Mouse (Mus musculus) small intestine, adult 2 months (tissue): Measurements from ENCODE around the gene Ghsr. TPM values are rescaled to one million over a fixed set of nuclear protein-coding genes. Genes with fewer than 3 reads are reported as not detected.

Source experiments
- H3K27ac ChIP-seq: fragments of 200-500 bp; 2 replicates; pipeline ENCODE4 v1.5.1; 2012; ENCODE audit warnings: low read depth, low read length, control low read depth, inconsistent platforms; ENCODE audit not compliant: insufficient read depth
- H3K27me3 ChIP-seq: fragments of 200-500 bp; 2 replicates; pipeline ENCODE4 v1.6.1; 2012; ENCODE audit warnings: mild to moderate bottlenecking, moderate library complexity, low read length, inconsistent platforms; ENCODE audit not compliant: control insufficient read depth, insufficient read depth
- H3K36me3 ChIP-seq: fragments of 200-500 bp; 2 replicates; pipeline ENCODE4 v1.6.1; 2012; ENCODE audit warnings: mild to moderate bottlenecking, low read length, control low read depth, inconsistent platforms; ENCODE audit not compliant: control insufficient read depth, insufficient read depth
- H3K4me1 ChIP-seq: fragments of 200-500 bp; 2 replicates; pipeline ENCODE4 v1.6.1; 2012; ENCODE audit warnings: low read length, inconsistent platforms, mixed read lengths; ENCODE audit not compliant: control insufficient read depth, insufficient read depth, insufficient read length
- H3K4me3 ChIP-seq: fragments of 200-500 bp; 2 replicates; pipeline ENCODE4 v1.5.1; 2012; ENCODE audit warnings: low read depth, mild to moderate bottlenecking, control low read depth, inconsistent platforms, low read length, moderate library complexity
- CTCF ChIP-seq: fragments of 200-500 bp; IDR thresholded peaks from 2 replicates; pipeline ENCODE4 v1.5.1; 2012; ENCODE audit warnings: low read depth, mild to moderate bottlenecking, control low read depth, inconsistent platforms, low read length, moderate library complexity, mixed read lengths; ENCODE audit not compliant: insufficient replicate concordance, insufficient read length; ENCODE audit errors: extremely low read depth
- POLR2A ChIP-seq: fragments of 200-500 bp; IDR thresholded peaks from 2 replicates; pipeline ENCODE4 v1.6.1; 2012; ENCODE audit warnings: low read depth, mild to moderate bottlenecking, control low read depth, inconsistent platforms, low read length, moderate library complexity
- WGBS: fragments of 180-500 bp; shearing (Covaris S2); methylation state at CpG from one replicate; pipeline ENCODE4 v1.1.7; 2018; 5-methylcytosine and 5-hydroxymethylcytosine counted together
- polyA plus RNA-seq: library from polyadenylated mRNA; depleted of rRNA; stranded (reverse); fragments of >200 nt; gene quantifications from 2 replicates; pipeline ENCODE4 v1.2.3, GENCODE M21; 2012; rRNA removed

Gene Ghsr
- polyA plus RNA-seq, 1 experiment: not detected

GRCm38 (mm10) chr3:27427406-27427805 is 56.3 kb downstream of the Ghsr start:
- TF ChIP-seq POLR2A (no peak), CTCF (no peak)
- no peak overlapping the region for H3K27ac ChIP-seq
- WGBS: 94% methylated on average over 6 of the region's 6 CpGs
- no peaks in the 10 kb centered on the region for H3K4me1 ChIP-seq
- H3K36me3 ChIP-seq: peaks cover 23% of the 10 kb centered on the region
- H3K4me3 ChIP-seq: no peak overlapping the region
- no peaks in the 10 kb centered on the region for H3K27me3 ChIP-seq

Other genes starting within 250 kb of the Ghsr start
- 0.60 and 1.4 TPM in 2 replicates for gene Ect2, start 217.5 kb upstream of the Ghsr start, polyA plus RNA-seq
- gene Nceh1, start 188.4 kb upstream of the Ghsr start, polyA plus RNA-seq: 15.5 and 20.0 TPM in 2 replicates
- 3.5 and 10.0 TPM in 2 replicates for gene Tnfsf10, start 54.3 kb upstream of the Ghsr start, polyA plus RNA-seq